Mouse (Mus musculus): ENCODE measurements around the gene Lman2l. TPM values are rescaled to one million over a fixed set of nuclear protein-coding genes. Genes with fewer than 3 reads are reported as not detected.

Gene Lman2l
- total RNA-seq, 1 experiment, result 13.0 TPM

GRCm38 (mm10) chr1:36487111-36487510 is 42.0 kb upstream of the Lman2l start:
- Histone ChIP-seq H3K4me3 (ENCODE audit: insufficient read depth in 1 of 2, low read depth in 1 of 2, low read length in 2 of 2, poor library complexity in 1 of 2, severe bottlenecking in 1 of 2) (no peak overlapping the region), H3K9ac (ENCODE audit: insufficient read depth, low read depth, low read length, poor library complexity, severe bottlenecking) (no peak overlapping the region), H3K36me3 (ENCODE audit: control insufficient read depth, insufficient read depth, low read length, poor library complexity, severe bottlenecking) (no peaks in the 10 kb centered on the region), H3K4me1 (ENCODE audit: control insufficient read depth in 2 of 2, insufficient read depth in 2 of 2, low read length in 2 of 2, poor library complexity in 1 of 2) (peaks cover 0 to 4% of the 10 kb centered on the region in 2 experiments; a peak in 1 of 4 replicates), H3K9me3 (ENCODE audit: control insufficient read depth, insufficient read depth, low read depth, low read length) (no peaks in the 10 kb centered on the region), H3K27ac (ENCODE audit: insufficient read depth, low read depth, low read length, poor library complexity, severe bottlenecking) (no peak overlapping the region)
- TF ChIP-seq ZC3H11A (IDR thresholded peaks at IDR 0.05; ENCODE audit: borderline replicate concordance, low read depth, low read length), result no peak
- no peak for TF ChIP-seq MAFK (IDR thresholded peaks at IDR 0.05; ENCODE audit: insufficient read depth, low read depth, low read length)
- TF ChIP-seq HCFC1 (IDR thresholded peaks at IDR 0.05; ENCODE audit: borderline replicate concordance, insufficient read depth, low read length), result no peak
- no peak for TF ChIP-seq CHD2 (IDR thresholded peaks at IDR 0.05; ENCODE audit: low read depth, low read length)
- no peak for TF ChIP-seq ZNF384 (IDR thresholded peaks at IDR 0.05; ENCODE audit: low read depth, low read length)
- in situ Hi-C loops (cut with MboI; ENCODE audit: low sequenced_read_pairs in 2 of 2, unreplicated experiment in 2 of 2), result no loop called here
- no peak for DNase-seq (ENCODE audit: low read depth, low spot score)

- in situ Hi-C loops (cut with MboI; ENCODE audit: low sequenced_read_pairs in 2 of 2, unreplicated experiment in 2 of 2), result no loop called here
- DNase-seq (ENCODE audit: low read depth, low spot score), result no peak
- no peaks in the 10 kb centered on the region for H3K9me3 ChIP-seq (ENCODE audit: control insufficient read depth, insufficient read depth, low read depth, low read length)
- peaks cover 0 to 4% of the 10 kb centered on the region in 2 experiments; a peak in 1 of 4 replicates for H3K4me1 ChIP-seq (ENCODE audit: control insufficient read depth in 2 of 2, insufficient read depth in 2 of 2, low read length in 2 of 2, poor library complexity in 1 of 2)
- no peaks in the 10 kb centered on the region for H3K36me3 ChIP-seq (ENCODE audit: control insufficient read depth, insufficient read depth, low read length, poor library complexity, severe bottlenecking)
- H3K27ac ChIP-seq (ENCODE audit: insufficient read depth, low read depth, low read length, poor library complexity, severe bottlenecking), result no peak overlapping the region
- no peak overlapping the region for H3K9ac ChIP-seq (ENCODE audit: insufficient read depth, low read depth, low read length, poor library complexity, severe bottlenecking)
- TF ChIP-seq HCFC1 (IDR thresholded peaks at IDR 0.05; ENCODE audit: borderline replicate concordance, insufficient read depth, low read length) (no peak), ZNF384 (IDR thresholded peaks at IDR 0.05; ENCODE audit: low read depth, low read length) (no peak), MAFK (IDR thresholded peaks at IDR 0.05; ENCODE audit: insufficient read depth, low read depth, low read length) (no peak), CHD2 (IDR thresholded peaks at IDR 0.05; ENCODE audit: low read depth, low read length) (no peak)
- no peak overlapping the region for H3K4me3 ChIP-seq (ENCODE audit: insufficient read depth in 1 of 2, low read depth in 1 of 2, low read length in 2 of 2, poor library complexity in 1 of 2, severe bottlenecking in 1 of 2)
Measured at GRCm38 (mm10) chr1:36485080-36485479, 40.0 kb upstream of the Lman2l start.

GRCm38 (mm10) chr1:36483825-36484224 is 38.8 kb upstream of the Lman2l start:
- TF ChIP-seq HCFC1 (IDR thresholded peaks at IDR 0.05; ENCODE audit: borderline replicate concordance, insufficient read depth, low read length) (no peak), ZC3H11A (IDR thresholded peaks at IDR 0.05; ENCODE audit: borderline replicate concordance, low read depth, low read length) (no peak), ZNF384 (IDR thresholded peaks at IDR 0.05; ENCODE audit: low read depth, low read length) (no peak), MAFK (IDR thresholded peaks at IDR 0.05; ENCODE audit: insufficient read depth, low read depth, low read length) (no peak), CHD2 (IDR thresholded peaks at IDR 0.05; ENCODE audit: low read depth, low read length) (no peak)
- Histone ChIP-seq H3K36me3 (ENCODE audit: control insufficient read depth, insufficient read depth, low read length, poor library complexity, severe bottlenecking) (no peaks in the 10 kb centered on the region), H3K4me1 (ENCODE audit: control insufficient read depth in 2 of 2, insufficient read depth in 2 of 2, low read length in 2 of 2, poor library complexity in 1 of 2) (peaks cover 0 to 4% of the 10 kb centered on the region in 2 experiments; a peak in 1 of 4 replicates), H3K27ac (ENCODE audit: insufficient read depth, low read depth, low read length, poor library complexity, severe bottlenecking) (no peak overlapping the region), H3K9ac (ENCODE audit: insufficient read depth, low read depth, low read length, poor library complexity, severe bottlenecking) (no peak overlapping the region), H3K4me3 (ENCODE audit: insufficient read depth in 1 of 2, low read depth in 1 of 2, low read length in 2 of 2, poor library complexity in 1 of 2, severe bottlenecking in 1 of 2) (no peak overlapping the region), H3K9me3 (ENCODE audit: control insufficient read depth, insufficient read depth, low read depth, low read length) (no peaks in the 10 kb centered on the region)
- no peak for DNase-seq (ENCODE audit: low read depth, low spot score)
- in situ Hi-C loops (cut with MboI; ENCODE audit: low sequenced_read_pairs in 2 of 2, unreplicated experiment in 2 of 2), result no loop called here

GRCm38 (mm10) chr1:36479903-36480899 is 35.1 kb upstream of the Lman2l start:
- H3K9me3 ChIP-seq (ENCODE audit: control insufficient read depth, insufficient read depth, low read depth, low read length), result no peaks in the 10 kb centered on the region
- in situ Hi-C loops (cut with MboI; ENCODE audit: low sequenced_read_pairs in 2 of 2, unreplicated experiment in 2 of 2), result no loop called here
- DNase-seq (ENCODE audit: low read depth, low spot score), result no peak
- peaks cover 0 to 4% of the 10 kb centered on the region in 2 experiments; a peak in 1 of 4 replicates for H3K4me1 ChIP-seq (ENCODE audit: control insufficient read depth in 2 of 2, insufficient read depth in 2 of 2, low read length in 2 of 2, poor library complexity in 1 of 2)
- no peak for TF ChIP-seq ZC3H11A (IDR thresholded peaks at IDR 0.05; ENCODE audit: borderline replicate concordance, low read depth, low read length)
- no peak for TF ChIP-seq HCFC1 (IDR thresholded peaks at IDR 0.05; ENCODE audit: borderline replicate concordance, insufficient read depth, low read length)
- no peak for TF ChIP-seq ZNF384 (IDR thresholded peaks at IDR 0.05; ENCODE audit: low read depth, low read length)
- no peak for TF ChIP-seq CHD2 (IDR thresholded peaks at IDR 0.05; ENCODE audit: low read depth, low read length)
- no peak for TF ChIP-seq MAFK (IDR thresholded peaks at IDR 0.05; ENCODE audit: insufficient read depth, low read depth, low read length)
- no peak overlapping the region for H3K4me3 ChIP-seq (ENCODE audit: insufficient read depth in 1 of 2, low read depth in 1 of 2, low read length in 2 of 2, poor library complexity in 1 of 2, severe bottlenecking in 1 of 2)
- H3K36me3 ChIP-seq (ENCODE audit: control insufficient read depth, insufficient read depth, low read length, poor library complexity, severe bottlenecking), result no peaks in the 10 kb centered on the region
- H3K9ac ChIP-seq (ENCODE audit: insufficient read depth, low read depth, low read length, poor library complexity, severe bottlenecking), result no peak overlapping the region
- no peak overlapping the region; the same call in 1 of the 2 replicates for H3K27ac ChIP-seq (ENCODE audit: insufficient read depth, low read depth, low read length, poor library complexity, severe bottlenecking)
